In the genomic region with DNA sequence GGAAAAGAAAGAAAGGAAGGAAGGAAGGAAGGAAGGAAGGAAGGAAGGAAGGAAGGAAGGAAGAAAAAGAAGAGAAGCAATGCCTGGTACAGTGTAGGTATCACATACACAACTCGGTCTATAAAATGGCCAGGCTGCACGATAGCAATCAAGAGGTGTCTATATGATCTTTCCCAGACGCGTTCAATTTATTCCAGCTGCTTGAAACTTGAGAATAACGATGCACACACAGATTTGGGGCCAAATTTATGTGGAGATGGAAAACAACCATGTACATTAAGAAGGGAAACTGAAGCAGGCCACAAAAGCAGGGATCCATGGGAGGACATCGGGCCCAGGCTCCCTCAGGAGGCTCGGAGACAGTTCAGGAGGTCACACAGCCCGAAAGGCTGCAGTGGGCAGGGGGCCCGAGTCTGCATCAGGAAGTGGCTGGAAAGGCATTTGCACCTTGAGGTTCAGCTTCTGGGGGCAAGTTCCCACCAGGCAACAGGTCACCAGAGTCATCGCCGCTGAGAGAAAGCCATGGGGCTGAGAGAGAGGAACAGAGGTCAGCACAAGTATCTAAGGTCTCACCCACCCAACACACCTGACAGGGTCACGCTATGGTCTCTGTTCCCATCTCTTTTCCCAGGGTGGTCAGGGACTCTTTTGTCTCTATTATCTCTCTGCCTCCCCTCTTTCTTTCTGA, we compare ENCODE assay signal across 12 mouse cellular contexts. TPM values are rescaled to one million over a fixed set of nuclear protein-coding genes. Genes with fewer than 3 reads are reported as not detected.
DNase-seq lines count a peak whose midpoint lies in the region; ATAC-seq and TF ChIP-seq lines count a peak whose summit lies in the region.
"Had no signal": no experiment of that assay in that cellular context is flagged by ENCODE, and none has a peak within 500 bp of the region (broad histone marks: within the 10 kb centered on the region; RNA-seq: fewer than 3 reads in every experiment).

No protein-coding gene starts in this region.

- H3K4me3 ChIP-seq in heart, embryonic 16.5 days (ENCODE audit: low read length) = no peak overlapping the region
- H3K4me3 ChIP-seq in midbrain, embryonic 11.5 days (ENCODE audit: low read depth, low read length) = no peak overlapping the region
- H3K4me3 ChIP-seq in midbrain, embryonic 13.5 days (replicated peaks) = no peak overlapping the region
- no peak overlapping the region for H3K4me3 ChIP-seq in stomach, postnatal 0 days (ENCODE audit: low read depth, low read length)

- intact Hi-C loops in heart, postnatal 36 days (cut with DNase I) = loop anchor here (1.0 kb wide), 1 partner anchor 10 kb away; a partner anchor contains a TSS

- WGBS in heart, embryonic 16.5 days = 55% methylated on average over 12 of the region's 12 CpGs
- 73% methylated on average over 12 of the region's 12 CpGs for WGBS in midbrain, embryonic 11.5 days
- WGBS in midbrain, embryonic 13.5 days = 61% methylated on average over 12 of the region's 12 CpGs
- WGBS in stomach, postnatal 0 days = 47% methylated on average over 12 of the region's 12 CpGs

- peaks cover 6% of the 10 kb centered on the region; the same call in 1 of the 2 replicates for H3K36me3 ChIP-seq in heart, embryonic 16.5 days (ENCODE audit: control insufficient read depth, insufficient read depth)
- H3K36me3 ChIP-seq in midbrain, embryonic 11.5 days (ENCODE audit: control insufficient read depth, insufficient read depth, low read length) = no peaks in the 10 kb centered on the region
- no peaks in the 10 kb centered on the region; the same call in 1 of the 2 replicates for H3K36me3 ChIP-seq in midbrain, embryonic 13.5 days
- peaks cover 6% of the 10 kb centered on the region; the same call in 1 of the 2 replicates for H3K36me3 ChIP-seq in stomach, postnatal 0 days (ENCODE audit: control insufficient read depth, insufficient read depth, low read length)
- H3K36me3 ChIP-seq: midbrain, embryonic 15.5 days had no signal

- H3K27me3 ChIP-seq in heart, embryonic 16.5 days (ENCODE audit: control insufficient read depth, insufficient read depth, low read length) = no peaks in the 10 kb centered on the region
- H3K27me3 ChIP-seq in midbrain, embryonic 11.5 days (ENCODE audit: control insufficient read depth, insufficient read depth, low read length) = no peaks in the 10 kb centered on the region; the same call in 1 of the 2 replicates
- 0 out of 2 replicates have a peak, but pooled peaks cover 5% of the 10 kb centered on the region for H3K27me3 ChIP-seq in midbrain, embryonic 13.5 days
- no peaks in the 10 kb centered on the region for H3K27me3 ChIP-seq in stomach, postnatal 0 days (ENCODE audit: control insufficient read depth, insufficient read depth, low read length)
- H3K27me3 ChIP-seq: midbrain, embryonic 15.5 days had no signal

- no peak overlapping the region for H3K4me2 ChIP-seq in heart, embryonic 16.5 days (ENCODE audit: low read depth, low read length)
- H3K4me2 ChIP-seq in midbrain, embryonic 11.5 days = no peak overlapping the region
- H3K4me2 ChIP-seq in midbrain, embryonic 13.5 days (replicated peaks) = no peak overlapping the region
- no peak overlapping the region for H3K4me2 ChIP-seq in stomach, postnatal 0 days (replicated peaks; ENCODE audit: low read depth)

- TF ChIP-seq EP300 in stomach, postnatal 0 days (optimal IDR thresholded peaks at IDR 0.05) = no peak

- no peak for DNase-seq in heart, postnatal 36 days
- peak; percentile 88 for DNase-seq in midbrain, embryonic 11.5 days (ENCODE audit: low spot score, missing footprints)
- peak; percentile 15 for DNase-seq in induced T-regulatory cell, adult 2 months (ENCODE audit: low read depth)
- no peak for DNase-seq in stomach, postnatal 0 days (ENCODE audit: low spot score)
- DNase-seq in spleen, postnatal 10 days (ENCODE audit: low spot score in 2 of 2) = no peak
- DNase-seq: adrenal gland, adult 8-10 months; cerebellum, adult 18-20 months; spleen, adult 18-20 months had no signal

- ATAC-seq in heart, embryonic 16.5 days (replicated peaks; ENCODE audit: extremely low read depth, insufficient read depth, low FRiP score) = no peak
- ATAC-seq in midbrain, embryonic 11.5 days (ENCODE audit: low FRiP score) = no peak
- no peak for ATAC-seq in midbrain, embryonic 13.5 days
- no peak for ATAC-seq in stomach, postnatal 0 days (ENCODE audit: low FRiP score, low TSS enrichment)
- ATAC-seq in cerebellum, adult (ENCODE audit: insufficient number of reproducible peaks, low FRiP score, low TSS enrichment) = no peak

- TF ChIP-seq CTCF in stomach, postnatal 0 days (IDR thresholded peaks at IDR 0.05; ENCODE audit: low read depth) = no peak

- H3K9me3 ChIP-seq in heart, embryonic 16.5 days (replicated peaks; ENCODE audit: control insufficient read depth, low read length) = no peaks in the 10 kb centered on the region
- no peaks in the 10 kb centered on the region for H3K9me3 ChIP-seq in midbrain, embryonic 11.5 days (ENCODE audit: control insufficient read depth, low read length)
- H3K9me3 ChIP-seq in midbrain, embryonic 13.5 days = no peaks in the 10 kb centered on the region
- no peaks in the 10 kb centered on the region for H3K9me3 ChIP-seq in stomach, postnatal 0 days (ENCODE audit: control insufficient read depth, low read length)
- H3K9me3 ChIP-seq: midbrain, embryonic 15.5 days had no signal

- H3K27ac ChIP-seq in heart, embryonic 16.5 days (ENCODE audit: low read length) = peak overlapping the region; percentile 14; the same call in 1 of the 2 replicates
- no peak overlapping the region for H3K27ac ChIP-seq in midbrain, embryonic 11.5 days (ENCODE audit: low read depth, low read length)
- H3K27ac ChIP-seq in midbrain, embryonic 13.5 days = no peak overlapping the region
- H3K27ac ChIP-seq in stomach, postnatal 0 days (replicated peaks) = peak overlapping the region; percentile 45; the same call in 1 of the 2 replicates
- H3K27ac ChIP-seq: midbrain, embryonic 15.5 days had no signal

- peaks cover 15% of the 10 kb centered on the region for H3K4me1 ChIP-seq in heart, embryonic 16.5 days (ENCODE audit: control insufficient read depth, insufficient read depth, low read length)
- peaks cover 9% of the 10 kb centered on the region for H3K4me1 ChIP-seq in midbrain, embryonic 11.5 days (ENCODE audit: control insufficient read depth, insufficient read depth, low read length)
- peaks cover 13% of the 10 kb centered on the region for H3K4me1 ChIP-seq in midbrain, embryonic 13.5 days (replicated peaks)
- H3K4me1 ChIP-seq in stomach, postnatal 0 days (replicated peaks; ENCODE audit: control insufficient read depth, insufficient read depth) = no peaks in the 10 kb centered on the region

- H3K9ac ChIP-seq in heart, embryonic 16.5 days (ENCODE audit: low read length) = no peak overlapping the region
- H3K9ac ChIP-seq in midbrain, embryonic 11.5 days (ENCODE audit: low read length) = no peak overlapping the region
- no peak overlapping the region for H3K9ac ChIP-seq in midbrain, embryonic 13.5 days (replicated peaks)
- H3K9ac ChIP-seq in stomach, postnatal 0 days (ENCODE audit: low read length) = no peak overlapping the region
- H3K9ac ChIP-seq: midbrain, embryonic 15.5 days had no signal

RNA-seq across cellular contexts. Expression of a gene that starts 1.0 kb away (rescaled TPM):
- polyA plus RNA-seq in heart, embryonic 16.5 days (2015; fragmentation: Nextera tagmentation; extraction: Ambion mirVana) = 207 and 214 TPM in 2 replicates
- total RNA-seq in heart, postnatal 36 days (2021) = 10 to 100 TPM; 26.4 to 28.1 TPM
- polyA plus RNA-seq in midbrain, embryonic 11.5 days (2014; fragmentation: Nextera tagmentation; extraction: Ambion mirVana) = 121 and 123 TPM in 2 replicates
- 57.7 and 69.8 TPM in 2 replicates for polyA plus RNA-seq in midbrain, embryonic 13.5 days (2015; fragmentation: Nextera tagmentation; extraction: Ambion mirVana)
- 157 and 176 TPM in 2 replicates for polyA plus RNA-seq in stomach, postnatal 0 days (2015; fragmentation: Nextera tagmentation; extraction: Ambion mirVana)

RNA-seq across cellular contexts. Expression of a gene that starts 10.7 kb away (rescaled TPM):
- polyA plus RNA-seq in heart, embryonic 16.5 days (2015; fragmentation: Nextera tagmentation; extraction: Ambion mirVana) = 56.8 and 58.2 TPM in 2 replicates
- total RNA-seq in heart, postnatal 36 days (2021) = 10 to 100 TPM; 77.1 to 84.5 TPM
- polyA plus RNA-seq in midbrain, embryonic 11.5 days (2014; fragmentation: Nextera tagmentation; extraction: Ambion mirVana) = 16.1 and 18.3 TPM in 2 replicates
- polyA plus RNA-seq in midbrain, embryonic 13.5 days (2015; fragmentation: Nextera tagmentation; extraction: Ambion mirVana) = 17.6 and 18.4 TPM in 2 replicates
- polyA plus RNA-seq in stomach, postnatal 0 days (2015; fragmentation: Nextera tagmentation; extraction: Ambion mirVana) = 76.1 and 76.9 TPM in 2 replicates

RNA-seq across cellular contexts. Expression of a gene that starts 30.5 kb away (rescaled TPM):
- 12.9 and 16.6 TPM in 2 replicates for polyA plus RNA-seq in heart, embryonic 16.5 days (2015; fragmentation: Nextera tagmentation; extraction: Ambion mirVana)
- total RNA-seq in heart, postnatal 36 days (2021) = 1 to 10 TPM; 7.7 to 7.9 TPM
- polyA plus RNA-seq in midbrain, embryonic 11.5 days (2014; fragmentation: Nextera tagmentation; extraction: Ambion mirVana) = 12.7 and 13.5 TPM in 2 replicates
- polyA plus RNA-seq in midbrain, embryonic 13.5 days (2015; fragmentation: Nextera tagmentation; extraction: Ambion mirVana) = 13.2 and 14.5 TPM in 2 replicates
- 33.6 and 37.4 TPM in 2 replicates for polyA plus RNA-seq in stomach, postnatal 0 days (2015; fragmentation: Nextera tagmentation; extraction: Ambion mirVana)

RNA-seq across cellular contexts. Expression of a gene that starts 30.7 kb away (rescaled TPM):
- 53.8 and 55.9 TPM in 2 replicates for polyA plus RNA-seq in heart, embryonic 16.5 days (2015; fragmentation: Nextera tagmentation; extraction: Ambion mirVana)
- 10 to 100 TPM; 30.3 to 32.1 TPM for total RNA-seq in heart, postnatal 36 days (2021)
- 53.2 and 56.7 TPM in 2 replicates for polyA plus RNA-seq in midbrain, embryonic 11.5 days (2014; fragmentation: Nextera tagmentation; extraction: Ambion mirVana)
- 56.5 and 61.8 TPM in 2 replicates for polyA plus RNA-seq in midbrain, embryonic 13.5 days (2015; fragmentation: Nextera tagmentation; extraction: Ambion mirVana)
- 43.0 and 44.1 TPM in 2 replicates for polyA plus RNA-seq in stomach, postnatal 0 days (2015; fragmentation: Nextera tagmentation; extraction: Ambion mirVana)

RNA-seq across cellular contexts. Expression of a gene that starts 31.3 kb away (rescaled TPM):
- 809 and 812 TPM in 2 replicates for polyA plus RNA-seq in heart, embryonic 16.5 days (2015; fragmentation: Nextera tagmentation; extraction: Ambion mirVana)
- 100 to 1,000 TPM; 567 to 587 TPM for total RNA-seq in heart, postnatal 36 days (2021)
- 1,376 and 1,392 TPM in 2 replicates for polyA plus RNA-seq in midbrain, embryonic 11.5 days (2014; fragmentation: Nextera tagmentation; extraction: Ambion mirVana)
- polyA plus RNA-seq in midbrain, embryonic 13.5 days (2015; fragmentation: Nextera tagmentation; extraction: Ambion mirVana) = 1,074 TPM in 2 replicates
- polyA plus RNA-seq in stomach, postnatal 0 days (2015; fragmentation: Nextera tagmentation; extraction: Ambion mirVana) = 1,142 and 1,191 TPM in 2 replicates

Comparison
In these comparisons a context has a peak if more than half of its experiments do, and no peak if none do; other contexts are left out.
1. H3K27ac ChIP-seq: peak in heart, embryonic 16.5 days (single experiment) and stomach, postnatal 0 days (single experiment); none in midbrain, embryonic 11.5 days (single experiment) and midbrain, embryonic 13.5 days (single experiment).
2. DNase-seq: peak in midbrain, embryonic 11.5 days (single experiment) and induced T-regulatory cell, adult 2 months (single experiment); none in heart, postnatal 36 days (0 of 2), stomach, postnatal 0 days (single experiment) and spleen, postnatal 10 days (0 of 2).